Mouse (Mus musculus) MEL-GATA-1-ER (cell line): ENCODE results near the gene Btnl10.
"Not testable (repeated sequence)": the region's sequence is repeated elsewhere in the genome, so short reads cannot be mapped to it uniquely, and the experiment has no call there.

Experiments
- DNase-seq: peaks from one replicate; pipeline ENCODE4 v3.0.0-alpha.2; 2012; ENCODE audit warnings: low read depth; ENCODE audit errors: extremely low read depth

Gene Btnl10

GRCm38 (mm10) chr11:58930254-58930653 is 12.5 kb downstream of the Btnl10 start:
- DNase-seq: no peak

- no peak for DNase-seq
Observed at GRCm38 (mm10) chr11:58931576-58931975, 13.9 kb downstream of the Btnl10 start.

DNA sequence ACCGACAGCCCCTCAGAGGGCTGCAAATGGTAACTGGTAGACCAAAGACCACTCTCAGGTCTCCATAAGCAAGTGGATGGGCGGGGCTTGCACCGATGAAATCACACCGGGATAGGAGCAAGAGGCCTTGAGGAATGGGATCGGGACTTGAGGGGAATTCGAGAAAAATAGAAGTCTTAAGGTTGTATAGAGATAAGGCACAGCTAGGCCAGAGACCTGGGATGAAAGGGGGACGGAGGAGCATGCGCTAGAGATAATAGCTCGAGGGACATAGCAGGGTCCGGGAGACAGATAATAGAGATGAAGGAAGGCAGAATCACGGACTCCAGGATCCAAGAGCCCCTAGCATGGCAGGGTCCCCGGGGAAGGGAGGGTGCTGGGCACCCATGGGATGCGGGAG is 20.2 kb downstream of the Btnl10 start:
- DNase-seq: no peak

GRCm38 (mm10) chr11:58938322-58939087 is 20.8 kb downstream of the Btnl10 start, which contains the start of gene Rnf187:
Gene Rnf187 (minus strand): TSS chr11:58938916.
- DNase-seq: peak; percentile 82

DNA sequence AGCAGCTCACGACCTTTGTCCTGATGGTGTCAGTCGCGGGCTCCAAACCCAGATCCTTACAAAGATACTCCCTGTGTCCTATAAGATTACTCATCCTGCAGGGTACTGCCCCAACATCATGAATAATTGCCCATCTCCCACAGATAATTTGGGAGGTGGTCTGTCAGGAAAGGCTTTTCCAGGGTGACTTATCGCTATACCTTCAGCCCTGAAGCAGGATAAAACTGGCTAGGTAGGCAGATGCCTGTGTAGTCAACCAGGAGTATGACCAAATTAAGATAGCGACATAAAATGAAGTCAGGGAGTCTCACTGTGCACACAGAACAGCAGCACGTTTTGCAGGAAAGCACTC is 21.4 kb downstream of the Btnl10 start:
- no peak for DNase-seq

DNA sequence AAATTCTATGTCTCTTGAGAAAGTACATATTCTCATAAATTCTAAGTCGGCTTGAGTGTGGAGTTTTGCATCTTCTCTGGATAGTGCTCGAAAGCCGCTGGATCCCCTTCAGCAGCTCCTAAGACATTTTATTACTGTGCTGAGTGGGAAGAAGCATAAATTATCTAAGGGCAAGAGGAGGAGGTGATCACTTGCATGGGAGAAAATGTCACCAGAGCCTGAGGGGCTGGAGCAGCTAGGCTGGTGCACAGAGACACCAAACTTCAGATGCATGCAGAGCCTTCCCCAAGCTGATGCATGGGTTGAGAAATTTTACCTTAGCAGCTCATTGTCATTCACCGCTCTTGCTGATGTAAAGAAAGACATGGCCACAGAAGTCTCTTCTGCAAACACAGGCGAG is 26.4 kb downstream of the Btnl10 start:
- DNase-seq: no peak

DNA sequence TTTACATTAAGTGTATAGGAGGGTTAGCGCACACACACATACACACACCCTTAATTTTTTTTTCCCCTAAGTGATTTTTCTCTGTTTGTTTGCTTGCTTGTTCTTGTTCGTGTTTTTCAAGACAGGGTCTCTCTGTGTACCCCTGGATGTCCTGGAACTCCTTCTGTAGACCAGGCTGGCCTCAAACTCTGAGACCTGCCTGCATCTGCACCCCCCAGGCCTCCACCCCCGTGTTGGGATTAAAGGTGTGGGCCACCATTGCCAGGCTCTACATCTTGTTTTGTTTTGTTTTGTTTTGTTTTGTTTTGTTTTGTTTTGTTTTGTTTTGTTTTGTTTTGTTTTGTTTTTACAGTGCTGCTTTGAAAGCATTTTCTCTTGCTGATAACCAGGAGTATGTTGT is 29.6 kb downstream of the Btnl10 start:
- DNase-seq: no peak

DNA sequence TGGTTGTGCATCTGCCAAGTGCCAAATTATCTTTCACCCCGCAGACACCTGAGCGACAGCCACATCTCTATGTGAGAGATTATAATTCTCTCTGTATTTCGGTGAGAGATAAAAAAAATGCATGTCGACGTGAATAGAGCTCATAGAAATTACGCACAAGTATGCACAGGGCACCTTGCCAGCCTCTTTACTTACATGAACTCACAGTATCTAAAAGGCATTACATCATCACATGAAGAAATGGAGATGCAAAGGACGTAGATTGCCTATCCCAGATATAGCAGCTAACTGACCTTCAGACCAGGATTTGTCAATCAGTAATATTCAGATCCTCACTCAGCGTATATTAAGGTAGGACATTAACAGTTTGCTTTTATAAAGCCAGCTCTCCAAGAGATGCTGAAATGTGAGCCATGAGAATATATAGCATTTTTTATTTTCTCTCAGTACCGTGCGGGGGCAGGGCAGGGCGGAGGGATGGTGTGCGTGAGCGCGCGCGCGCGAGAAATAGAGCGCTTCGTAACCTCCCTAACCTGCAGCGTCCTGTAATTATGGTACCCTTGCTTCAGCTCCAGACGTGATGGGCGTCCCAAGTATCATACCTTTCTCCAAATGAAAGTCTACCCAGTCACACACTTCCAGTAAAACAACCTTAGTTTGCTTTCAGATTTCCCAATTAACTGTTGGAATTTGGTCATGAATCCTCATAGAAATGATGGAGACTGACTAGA is 30.3 kb downstream of the Btnl10 start:
- DNase-seq: no peak

GRCm38 (mm10) chr11:58948542-58949479 is 31.1 kb downstream of the Btnl10 start, which contains the start of gene Hist3h2ba:
Gene Hist3h2ba (plus strand): TSS chr11:58948920.
- peak; percentile 96 for DNase-seq

- no peak for DNase-seq
Observed at GRCm38 (mm10) chr11:58949480-58950431, 32.0 kb downstream of the Btnl10 start.

DNA sequence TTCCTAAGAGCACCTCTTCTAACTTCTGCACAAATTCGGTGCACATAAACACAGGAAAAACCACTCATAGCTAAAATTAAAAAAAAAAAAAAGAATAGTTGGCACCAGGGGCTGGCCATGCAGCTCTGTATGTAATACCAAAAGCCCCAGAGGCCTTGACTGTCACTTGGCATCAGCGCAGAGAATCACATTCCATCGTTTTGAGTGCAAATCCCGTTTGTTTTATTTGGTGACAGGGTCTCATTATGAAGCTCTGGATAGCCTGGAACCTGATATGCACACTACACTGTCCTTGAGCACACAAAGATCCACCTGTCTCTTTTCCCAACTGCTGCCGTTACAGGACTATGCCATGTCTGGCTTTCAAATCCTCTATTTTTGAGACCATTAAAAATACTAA is 33.5 kb downstream of the Btnl10 start:
- DNase-seq: no peak

DNA sequence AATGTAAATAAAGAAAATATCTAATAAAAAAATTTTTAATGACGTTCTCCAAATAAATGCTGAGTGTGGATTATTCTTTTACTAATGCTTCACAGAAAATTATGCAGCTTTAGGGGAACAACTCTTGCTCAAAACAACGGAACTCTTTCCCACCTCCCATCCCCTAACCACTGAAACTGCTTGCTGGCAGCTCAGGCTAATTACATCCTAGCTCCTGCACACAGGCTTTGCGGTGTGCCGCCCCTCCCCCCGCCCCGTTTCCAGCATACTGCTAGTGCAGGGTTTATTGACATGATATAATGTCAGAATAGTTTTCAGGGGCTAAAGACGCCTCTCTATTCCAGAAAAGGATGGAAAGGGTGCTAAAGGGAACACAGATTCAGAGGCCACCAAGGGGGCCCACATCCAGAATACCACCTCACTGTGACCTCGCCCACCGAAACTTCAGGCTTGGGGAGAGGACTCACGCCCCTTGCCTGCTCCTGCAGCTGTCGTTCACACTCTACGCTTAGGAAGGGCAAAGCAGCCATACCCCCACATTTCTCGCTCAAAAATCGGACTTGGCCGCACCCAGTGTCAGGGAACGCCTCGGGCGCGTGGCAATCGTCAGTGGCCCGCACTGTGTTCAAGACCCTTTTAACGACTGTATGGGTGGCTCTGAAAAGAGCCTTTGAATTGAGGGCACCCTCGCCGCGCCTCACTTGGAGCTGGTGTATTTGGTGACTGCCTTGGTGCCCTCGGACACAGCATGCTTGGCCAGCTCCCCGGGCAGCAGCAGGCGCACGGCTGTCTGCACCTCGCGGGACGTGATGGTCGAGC is 35.9 kb downstream of the Btnl10 start:
- no peak for DNase-seq

- not testable (repeated sequence) for DNase-seq
Observed at GRCm38 (mm10) chr11:58954170-58954419, 36.4 kb downstream of the Btnl10 start.

DNA sequence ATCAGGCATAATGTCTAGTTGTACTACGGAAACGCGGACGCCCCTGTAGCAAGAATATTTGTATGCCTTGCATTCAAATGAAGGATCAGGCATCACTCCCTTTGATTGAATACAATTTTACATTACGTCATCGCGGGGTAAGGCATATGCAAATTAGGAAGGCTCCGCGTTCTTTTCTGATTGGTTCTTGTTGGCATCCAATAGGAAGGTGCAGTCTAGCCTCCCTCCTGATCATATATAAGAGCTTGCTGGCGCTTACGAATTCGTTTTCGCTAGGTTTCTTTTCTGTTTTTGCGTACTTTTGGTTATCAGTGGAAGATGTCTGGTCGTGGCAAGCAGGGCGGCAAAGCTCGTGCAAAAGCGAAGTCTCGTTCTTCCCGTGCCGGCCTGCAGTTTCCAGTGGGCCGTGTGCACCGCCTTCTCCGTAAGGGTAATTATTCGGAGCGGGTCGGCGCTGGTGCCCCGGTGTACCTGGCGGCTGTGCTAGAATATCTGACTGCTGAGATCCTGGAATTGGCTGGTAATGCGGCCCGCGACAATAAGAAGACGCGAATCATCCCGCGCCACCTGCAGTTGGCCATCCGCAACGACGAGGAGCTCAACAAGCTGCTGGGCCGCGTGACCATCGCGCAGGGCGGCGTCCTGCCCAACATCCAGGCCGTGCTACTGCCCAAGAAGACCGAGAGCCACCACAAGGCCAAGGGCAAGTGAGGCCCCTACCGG is 36.9 kb downstream of the Btnl10 start, which contains the start of the genes Hist3h2a and Trim17:
Gene Hist3h2a, plus strand, starts transcription at position 266 of the 723 bp plus-strand sequence.
Gene Trim17, plus strand, starts transcription at position 266 of the 723 bp plus-strand sequence.
- DNase-seq: peak; percentile 99

- DNase-seq: no peak
Observed at GRCm38 (mm10) chr11:58955143-58955867, 37.6 kb downstream of the Btnl10 start.

GRCm38 (mm10) chr11:58955868-58956257 is 38.2 kb downstream of the Btnl10 start:
- DNase-seq: no peak

DNA sequence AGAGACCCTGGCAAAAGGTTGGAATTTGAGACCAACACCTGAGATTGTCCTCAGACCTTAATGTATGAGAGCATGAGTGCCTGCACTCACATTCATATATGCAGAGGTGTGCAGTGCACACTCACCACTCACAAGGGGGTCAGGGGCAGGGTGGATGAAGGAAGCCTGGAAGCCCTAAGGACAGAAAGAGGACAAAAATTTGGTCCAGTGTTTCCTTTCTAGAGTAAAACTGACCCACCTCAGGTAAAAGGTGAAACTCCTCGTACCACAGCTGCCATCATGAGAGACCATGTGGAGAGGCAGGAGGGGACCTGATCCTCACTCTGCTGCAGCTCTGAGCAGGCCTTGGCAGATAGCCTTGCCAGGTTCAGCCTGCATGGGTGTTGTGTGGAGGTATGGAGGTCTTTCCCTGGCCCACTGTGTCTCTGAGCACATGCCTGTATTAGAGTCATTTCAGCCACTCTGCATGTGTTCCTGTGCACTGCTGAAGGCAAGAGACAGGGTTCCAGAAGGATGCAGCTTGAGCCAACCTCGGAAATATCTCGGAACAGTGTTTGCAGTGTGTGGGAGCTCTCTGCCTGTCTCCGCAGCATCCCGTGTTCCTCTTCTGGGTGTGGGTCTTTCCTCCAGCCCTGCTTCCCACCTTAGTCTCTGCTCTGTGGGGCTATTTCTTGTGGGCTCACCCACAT is 39.7 kb downstream of the Btnl10 start:
- DNase-seq: no peak

- no peak for DNase-seq
Observed at GRCm38 (mm10) chr11:58958536-58958935, 40.8 kb downstream of the Btnl10 start.
